Mouse (Mus musculus): ENCODE data around the gene Sdk1. TPM values are rescaled to one million over a fixed set of nuclear protein-coding genes. Genes with fewer than 3 reads are reported as not detected.

The Sdk1 gene
- 10.0 and 12.5 TPM in 2 replicates for total RNA-seq (2021)
- long read RNA-seq, experiment 1, partial matches to known transcripts = 2 of 3 reads
- long read RNA-seq, experiment 1, other reads (novel, unspliced or antisense) = 1 of 3 reads
- long read RNA-seq, experiment 2 = 0 reads

- peak; percentile 98 for DNase-seq
These were observed at the start of gene Sdk1 for GRCm38 (mm10) chr5:141240841-141241543. Sdk1 (plus strand) TSS chr5:141241490.

GRCm38 (mm10) chr5:141197278-141197677, 44.0 kb upstream of the Sdk1 start:
- no peak for DNase-seq

- DNase-seq = no peak
These were observed 38.8 kb upstream of the Sdk1 start for GRCm38 (mm10) chr5:141202276-141203065.

DNA sequence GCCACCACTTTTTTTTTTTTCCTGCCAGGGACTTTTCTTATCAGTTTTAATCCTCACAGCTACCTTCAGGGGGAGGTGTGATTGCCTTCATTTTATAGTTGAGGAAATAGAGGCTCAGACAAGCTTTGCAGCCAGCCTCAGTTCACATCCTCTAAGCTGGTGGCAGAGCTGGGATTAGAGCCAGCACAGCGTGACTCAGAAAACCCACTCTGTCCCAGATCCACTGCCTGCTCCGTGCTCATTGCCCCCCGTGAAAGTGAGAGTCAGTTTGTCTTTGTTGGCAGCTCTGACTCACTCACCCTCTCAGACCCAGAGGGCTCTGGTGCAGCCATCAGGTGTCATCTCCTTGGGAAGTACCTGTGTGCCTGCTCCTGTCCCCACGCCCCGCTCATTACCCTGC, 34.2 kb upstream of the Sdk1 start:
- peak; percentile 6 for DNase-seq

DNA sequence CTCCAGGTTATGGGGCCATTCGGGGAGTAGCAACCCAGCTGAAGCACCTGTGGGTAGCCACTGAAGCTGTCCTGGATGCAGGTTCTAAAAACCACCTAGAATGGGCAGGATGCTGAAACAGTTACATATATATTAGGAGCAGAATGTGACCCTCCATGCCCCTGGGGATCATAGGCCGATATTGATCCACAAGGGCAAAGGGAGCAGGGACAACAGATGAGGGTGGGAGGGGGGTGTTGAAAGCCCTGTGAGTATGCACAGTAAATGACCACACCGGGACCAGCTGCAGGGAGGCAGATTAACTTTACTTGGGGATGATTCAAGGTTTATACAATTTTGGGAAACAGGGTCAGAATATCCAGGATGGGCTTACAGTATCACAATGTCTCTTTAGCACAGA, 16.0 kb upstream of the Sdk1 start:
- DNase-seq = no peak

- DNase-seq = no peak
These were observed 7.0 kb upstream of the Sdk1 start for GRCm38 (mm10) chr5:141234326-141234725.

GRCm38 (mm10) chr5:141239401-141239800, 1.9 kb upstream of the Sdk1 start:
- peak; percentile 31 for DNase-seq

- peak; percentile 16 for DNase-seq
These were observed 849 bp upstream of the Sdk1 start for GRCm38 (mm10) chr5:141240441-141240840.

DNA sequence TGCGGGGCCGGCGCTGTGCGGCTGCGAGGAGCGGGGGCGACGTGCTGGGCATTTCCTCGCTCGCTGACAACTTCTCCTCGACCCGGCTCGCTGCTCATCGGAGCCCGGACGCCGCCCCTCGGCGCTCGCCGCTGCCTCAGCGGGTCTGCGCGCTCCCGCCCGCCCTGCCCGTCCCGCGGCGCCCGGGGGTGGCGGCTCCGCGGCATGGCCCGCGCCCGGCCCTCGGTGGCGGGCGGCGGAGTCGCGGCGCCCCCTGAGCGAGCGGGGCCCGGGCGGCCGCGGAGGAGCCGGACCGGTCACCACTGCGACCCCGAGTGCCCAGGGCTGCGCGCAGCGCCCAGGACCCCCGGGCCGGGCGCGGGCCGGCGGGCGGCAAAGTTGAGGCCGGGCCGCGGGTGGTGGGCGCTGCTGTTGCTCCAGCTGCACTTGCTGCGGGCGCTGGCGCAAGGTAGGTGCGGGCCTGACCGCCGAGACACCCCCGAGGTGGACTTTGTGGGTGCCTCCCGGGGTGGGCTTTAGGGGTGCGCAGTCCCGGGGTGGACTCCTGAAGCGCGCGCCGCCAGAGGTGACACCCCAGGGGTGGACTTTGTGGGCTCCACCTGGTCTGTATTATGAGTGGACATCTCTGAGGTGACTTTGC, 475 bp downstream of the Sdk1 start:
- DNase-seq = peak; percentile 5

DNA sequence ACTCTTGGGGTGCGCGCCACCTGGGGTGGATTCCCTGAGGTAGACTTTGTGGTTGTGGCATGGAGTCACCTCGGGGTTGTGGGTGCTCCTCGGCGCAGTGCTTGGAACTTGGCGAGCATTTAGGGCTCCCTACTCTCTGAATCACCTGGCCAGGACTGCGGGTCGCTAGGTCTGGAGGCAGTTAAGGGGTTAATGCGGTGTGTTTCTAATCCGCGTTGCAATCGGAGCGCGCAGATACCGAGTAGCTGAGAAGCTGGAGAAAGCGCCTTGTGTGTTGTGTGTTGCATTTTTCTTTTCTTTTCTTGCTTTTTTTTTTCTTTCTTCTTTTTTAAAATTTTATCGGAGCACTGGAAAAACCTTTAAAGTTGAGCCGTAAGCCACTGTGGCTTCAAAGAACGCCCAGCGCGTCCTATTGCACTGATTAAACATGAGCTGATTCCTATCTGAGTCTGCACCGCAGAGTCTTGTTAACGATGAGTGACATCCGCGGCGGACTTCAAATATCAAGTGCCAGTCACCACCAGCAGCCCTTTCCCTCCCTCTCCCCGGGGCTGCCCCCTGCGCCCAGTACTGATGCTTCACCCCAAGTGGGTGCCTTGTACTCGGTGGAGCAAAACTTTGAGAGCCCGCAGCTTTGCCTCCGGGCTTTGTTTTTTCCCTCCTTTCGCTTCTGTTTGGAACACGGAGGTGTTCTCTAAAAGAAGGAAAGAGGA, 2.1 kb downstream of the Sdk1 start:
- DNase-seq = peak; percentile 28

- peak; percentile 39 for DNase-seq
These were observed 23.0 kb downstream of the Sdk1 start for GRCm38 (mm10) chr5:141264253-141264652.

- DNase-seq = no peak
These were observed 35.8 kb downstream of the Sdk1 start for GRCm38 (mm10) chr5:141277112-141277511.

DNA sequence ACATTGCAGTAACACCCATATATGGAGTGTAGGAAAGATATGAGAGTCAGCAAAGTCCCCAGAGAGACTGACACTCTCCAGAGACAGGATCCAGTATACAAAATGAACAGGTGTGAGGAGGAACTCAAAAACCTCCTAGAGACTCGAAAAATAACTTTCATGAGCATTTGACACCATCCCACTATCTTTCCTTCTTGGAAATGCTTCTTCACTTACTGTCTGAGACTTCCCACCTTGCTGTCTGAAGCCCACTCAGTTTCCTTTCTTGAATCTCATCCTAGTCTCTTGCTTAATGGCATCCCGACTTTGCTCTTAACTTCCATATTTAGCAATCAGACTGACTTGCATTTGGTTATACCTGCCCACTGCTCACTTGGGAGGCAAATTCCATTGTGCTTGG, 40.5 kb downstream of the Sdk1 start:
- no peak for DNase-seq

DNA sequence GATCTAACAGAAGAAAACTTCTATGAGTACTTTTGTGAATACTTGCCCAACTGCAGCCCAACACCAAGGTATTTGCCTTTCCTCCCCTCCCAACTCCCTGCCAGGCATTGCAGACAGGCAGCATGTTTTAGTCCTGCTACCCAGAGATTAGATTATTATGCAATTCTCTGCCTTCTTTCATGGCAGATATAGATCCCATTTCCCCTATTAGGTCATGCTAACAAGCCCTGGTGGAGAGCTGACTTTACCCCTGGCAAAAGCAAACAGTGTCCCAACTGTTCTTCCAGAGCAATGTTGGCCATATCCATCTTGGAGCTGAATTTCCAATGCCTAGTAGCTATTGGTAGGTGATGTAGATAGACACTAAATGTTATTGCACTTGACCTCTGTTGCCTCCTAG, 48.3 kb downstream of the Sdk1 start:
- no peak for DNase-seq

- no peak for DNase-seq
These were observed 54.0 kb downstream of the Sdk1 start for GRCm38 (mm10) chr5:141295240-141295639.

- DNase-seq = no peak
These were observed 61.0 kb downstream of the Sdk1 start for GRCm38 (mm10) chr5:141302287-141302694.

GRCm38 (mm10) chr5:141303746-141304145, 62.5 kb downstream of the Sdk1 start:
- no peak for DNase-seq

DNA sequence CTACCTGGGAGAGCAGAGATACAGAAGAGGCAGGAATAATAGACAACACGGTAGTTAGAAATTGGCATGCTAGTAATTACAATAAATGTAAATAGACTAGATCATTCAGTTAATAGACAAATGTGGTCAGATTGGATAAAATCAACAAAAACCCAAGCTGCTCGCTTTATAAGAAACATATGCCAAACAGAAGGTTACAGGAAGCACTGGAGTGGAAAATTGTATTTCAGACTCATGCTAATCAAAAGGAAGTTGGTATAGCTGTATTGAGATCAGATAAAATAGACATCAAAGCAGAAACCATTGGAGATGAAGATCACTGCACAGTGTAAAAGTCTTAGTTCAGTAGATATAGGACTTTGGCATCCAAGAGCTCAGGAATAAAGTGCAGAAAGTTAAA, 63.4 kb downstream of the Sdk1 start:
- no peak for DNase-seq

GRCm38 (mm10) chr5:141310641-141311040, 69.4 kb downstream of the Sdk1 start:
- DNase-seq = no peak

DNA sequence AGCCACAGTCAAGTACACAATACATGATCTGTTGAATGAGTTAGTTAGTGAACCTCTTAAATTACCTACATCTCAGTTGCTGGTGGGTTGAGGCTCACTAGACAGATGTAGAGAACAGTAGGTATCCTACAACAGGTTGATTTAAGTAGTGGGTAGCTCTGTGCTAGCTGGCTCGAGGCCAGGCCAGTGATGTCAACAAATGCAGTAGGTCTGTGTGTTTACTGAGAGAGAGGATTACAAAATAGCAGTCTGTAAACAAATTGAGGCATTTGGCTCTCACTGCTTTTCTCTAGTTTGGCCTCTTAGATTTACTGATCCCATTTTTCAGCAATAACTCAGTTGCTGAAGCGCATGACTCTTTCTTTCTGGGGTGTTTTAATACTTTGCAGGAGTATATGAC, 70.5 kb downstream of the Sdk1 start:
- no peak for DNase-seq

DNA sequence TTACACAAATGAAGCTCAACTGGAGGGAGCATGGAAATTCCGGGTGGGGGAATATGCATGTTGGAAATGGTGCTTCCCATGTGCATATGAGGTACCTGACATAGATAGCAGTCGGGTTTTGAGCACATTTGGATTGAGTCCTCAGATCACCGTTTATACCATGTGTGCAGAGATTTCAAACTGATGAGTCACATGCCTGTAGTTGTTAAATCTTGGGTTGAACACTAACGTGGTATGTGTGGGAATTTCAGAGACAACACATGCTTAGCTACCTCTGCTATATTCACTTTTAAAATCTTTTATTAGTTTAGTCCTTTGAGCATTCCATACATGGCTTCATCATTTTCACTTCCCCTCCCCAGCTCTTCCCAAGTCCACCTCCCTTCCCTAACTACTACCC, 71.0 kb downstream of the Sdk1 start:
- no peak for DNase-seq

DNA sequence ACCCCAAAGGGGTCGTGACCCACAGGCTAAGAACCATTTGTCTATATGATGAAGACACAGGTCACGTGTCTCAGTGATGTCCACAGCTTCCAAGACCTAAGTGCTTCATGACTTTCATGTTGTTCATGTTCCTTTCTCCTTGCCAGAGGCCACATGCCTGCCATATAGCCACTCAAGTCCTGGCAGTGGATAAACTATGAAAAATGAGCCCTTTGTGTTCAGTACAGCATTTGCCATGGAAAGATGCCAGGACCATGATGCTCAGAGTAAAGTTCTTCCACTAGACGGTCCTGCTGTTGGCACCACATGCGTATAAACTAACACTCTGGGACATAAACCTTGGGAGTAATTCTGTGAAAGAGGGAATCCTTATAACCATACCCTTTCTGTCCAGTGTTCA, 75.8 kb downstream of the Sdk1 start:
- no peak for DNase-seq
